Mouse (Mus musculus) cerebellum, adult 9-11 months (tissue): ENCODE data around the gene Mlh1.

Experiments used
- DNase-seq: peaks from one replicate; pipeline ENCODE4 v3.0.0; 2022

Mlh1 gene

DNA sequence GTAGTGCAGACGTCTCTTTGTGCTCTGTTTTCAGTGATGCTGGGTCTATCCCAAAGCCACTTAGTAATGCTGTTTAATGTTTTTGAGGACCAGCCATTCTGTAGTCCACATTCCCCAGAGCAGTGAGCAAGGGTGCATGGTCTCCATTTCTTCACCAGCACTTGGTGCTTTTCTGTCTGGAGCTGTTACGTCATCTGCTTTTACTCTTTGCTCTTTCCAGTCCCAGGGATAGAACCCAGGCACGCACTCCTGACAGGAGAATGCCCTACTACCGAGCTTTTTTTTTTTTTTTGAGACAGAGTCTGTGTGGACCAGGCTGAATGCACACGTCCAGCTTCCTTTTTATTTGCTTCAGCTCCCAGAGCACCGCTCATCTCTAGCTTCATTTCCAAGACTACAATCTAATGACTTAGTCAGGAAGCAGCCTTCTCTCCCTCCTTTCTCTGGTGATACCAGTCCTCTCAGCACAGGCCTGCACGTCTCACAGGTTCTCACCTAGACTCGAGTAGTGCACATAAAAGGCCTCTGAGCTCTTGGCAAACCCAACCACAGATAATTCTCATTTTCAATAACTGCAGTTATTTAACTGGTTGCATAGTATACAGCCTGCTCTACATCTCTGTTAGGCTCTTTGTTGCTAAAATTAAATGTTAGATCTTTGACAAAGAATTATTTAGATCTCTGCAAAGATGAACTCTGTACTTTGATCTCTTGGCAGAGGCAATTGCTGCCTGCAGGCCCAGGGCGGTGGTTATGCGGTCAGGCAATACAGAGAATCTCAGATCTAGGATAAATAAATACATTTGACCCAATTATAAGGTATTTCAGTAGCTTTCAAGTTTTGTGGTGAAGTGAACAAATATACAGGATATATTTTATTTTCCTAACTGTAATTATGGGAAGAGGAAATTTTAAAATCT, 60.2 kb downstream of the Mlh1 start:
- DNase-seq, result no peak

DNA sequence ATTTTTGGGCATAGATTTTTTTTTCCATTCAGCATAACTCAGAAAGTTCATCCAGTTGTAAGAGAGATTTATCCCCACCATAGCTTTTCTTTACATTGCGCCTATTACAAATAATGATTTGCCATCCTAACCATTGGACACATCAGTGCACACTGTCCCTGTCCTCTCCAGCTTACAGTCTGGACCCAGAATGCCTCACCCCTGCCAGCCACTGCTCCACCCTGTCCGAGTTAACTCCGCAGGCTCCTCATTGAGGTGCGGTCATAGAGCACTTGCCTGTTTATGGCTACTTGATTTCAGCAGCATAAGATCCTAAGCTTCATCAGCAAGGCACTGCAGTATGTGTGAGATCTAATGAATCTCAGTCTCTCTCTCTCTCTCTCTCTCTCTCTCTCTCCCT, 61.2 kb downstream of the Mlh1 start:
- no peak for DNase-seq

DNA sequence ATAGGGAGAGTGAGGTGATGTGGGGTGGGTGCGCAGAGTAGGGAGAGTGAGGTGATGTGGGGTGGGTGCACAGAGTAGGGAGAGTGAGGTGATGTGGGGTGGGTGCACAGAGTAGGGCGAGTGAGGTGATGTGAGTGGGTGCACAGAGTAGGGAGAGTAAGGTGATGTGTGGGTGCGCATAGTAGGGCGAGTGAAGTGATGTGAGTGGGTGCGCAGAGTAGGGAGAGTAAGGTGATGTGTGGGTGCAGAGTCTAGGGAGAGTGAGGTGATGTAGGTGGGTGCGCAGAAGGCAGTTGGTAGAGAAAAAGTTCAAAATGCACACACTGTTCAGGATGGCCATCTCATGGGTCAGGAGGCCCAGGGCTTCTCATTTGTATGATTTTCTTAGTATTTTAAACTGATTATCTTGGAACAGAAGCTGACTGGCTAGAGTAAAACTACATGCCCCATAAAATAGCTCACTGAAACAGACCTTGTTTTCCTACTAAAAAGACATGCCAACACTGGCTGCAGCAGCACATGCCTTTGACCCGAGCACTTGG, 62.4 kb downstream of the Mlh1 start:
- DNase-seq, result no peak

DNA sequence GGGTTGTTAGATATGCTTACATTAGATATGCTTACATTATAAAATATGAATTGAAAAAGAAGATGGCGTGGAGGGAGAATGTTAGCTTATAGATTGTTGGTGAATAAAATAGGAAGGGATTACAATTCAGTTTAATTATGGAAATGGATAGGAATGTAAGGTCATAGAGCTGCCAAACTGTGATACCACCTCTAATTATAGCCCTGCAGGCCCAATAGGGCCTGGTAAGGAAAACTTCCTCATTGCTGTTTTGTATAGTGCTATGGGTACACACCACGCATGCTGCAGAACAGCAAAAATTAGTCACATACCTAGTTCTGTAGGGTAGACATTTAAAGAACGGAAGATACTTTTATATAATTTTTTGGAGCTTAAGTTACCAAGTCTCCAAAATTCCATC, 63.4 kb downstream of the Mlh1 start:
- no peak for DNase-seq

DNA sequence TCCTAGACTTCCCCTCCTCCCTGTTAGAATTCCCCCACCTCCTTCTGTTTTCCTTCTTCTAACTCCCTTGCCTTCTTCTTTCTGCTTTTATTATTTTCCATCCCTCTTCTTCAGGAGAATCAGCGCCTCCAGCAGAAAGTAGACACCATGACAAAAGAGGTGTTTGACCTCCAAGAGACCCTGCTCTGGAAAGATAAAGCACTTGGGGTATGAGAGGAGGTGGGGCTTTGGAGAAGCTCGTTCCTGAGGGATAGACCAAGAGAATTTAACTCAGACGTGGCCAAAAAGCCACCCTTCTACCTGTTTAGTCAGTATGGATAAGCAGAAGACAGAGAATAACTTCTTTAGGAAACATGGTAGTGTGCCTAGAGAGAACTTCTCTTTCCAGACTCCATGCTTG, 63.9 kb downstream of the Mlh1 start:
- DNase-seq, result no peak

DNA sequence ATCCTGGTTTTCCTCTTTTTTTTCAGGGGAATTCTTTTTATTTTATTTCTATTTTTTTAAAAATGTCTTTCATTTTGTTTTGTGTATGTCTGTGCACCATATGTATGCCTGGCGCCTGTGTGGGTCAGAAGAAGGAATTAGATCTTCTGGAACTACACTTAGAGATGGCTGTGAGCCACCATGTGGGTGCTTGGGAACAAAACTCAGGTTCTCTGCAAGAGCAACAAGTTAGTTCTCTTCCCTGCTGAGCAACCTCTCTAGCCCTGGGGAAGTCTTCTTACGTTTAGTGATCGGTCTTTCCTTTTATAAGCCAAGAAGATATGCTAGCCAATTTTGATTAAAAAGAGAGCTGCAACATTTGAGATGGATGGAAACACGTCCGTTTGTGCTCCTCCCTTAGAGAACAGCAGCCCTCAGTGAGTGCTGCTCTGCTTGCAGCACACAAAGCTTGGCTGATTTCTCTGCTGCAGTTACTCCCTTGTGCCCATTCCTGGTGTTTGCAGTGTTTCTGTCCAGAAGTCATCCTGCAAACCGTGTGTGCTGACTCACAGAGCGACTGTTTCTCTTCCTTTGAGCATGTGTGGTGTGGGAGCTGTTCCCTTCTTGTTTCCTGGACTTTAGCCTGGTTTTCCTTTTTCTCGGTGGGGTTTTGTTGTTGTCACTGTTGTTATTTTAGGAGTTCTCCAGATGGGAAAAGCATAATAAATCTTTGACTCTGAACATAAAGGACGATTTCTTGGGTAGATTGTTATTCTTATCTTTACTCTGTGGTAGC, 66.8 kb downstream of the Mlh1 start:
- DNase-seq, result no peak

DNA sequence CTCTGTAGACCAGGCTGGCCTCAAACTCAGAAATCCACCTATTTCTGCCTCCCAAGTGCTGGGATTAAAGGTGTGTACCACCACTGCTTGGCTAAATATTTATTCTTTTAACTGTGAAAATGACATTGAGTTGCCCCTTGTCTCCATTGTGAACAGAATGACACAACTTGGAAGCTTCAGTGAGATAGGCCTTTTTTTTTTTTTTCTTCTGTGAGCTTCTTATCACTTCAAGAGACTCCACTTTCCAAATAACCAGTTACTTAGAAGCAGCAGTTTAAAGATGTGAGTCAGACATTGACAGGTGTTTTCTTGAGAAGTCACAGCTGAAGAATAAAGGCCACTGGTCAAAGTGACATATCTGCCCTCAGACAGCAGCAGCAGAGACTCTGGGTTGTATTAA, 71.4 kb downstream of the Mlh1 start:
- no peak for DNase-seq

- DNase-seq, result no peak
These were observed 73.3 kb downstream of the Mlh1 start for GRCm38 (mm10) chr9:111198332-111198731.

DNA sequence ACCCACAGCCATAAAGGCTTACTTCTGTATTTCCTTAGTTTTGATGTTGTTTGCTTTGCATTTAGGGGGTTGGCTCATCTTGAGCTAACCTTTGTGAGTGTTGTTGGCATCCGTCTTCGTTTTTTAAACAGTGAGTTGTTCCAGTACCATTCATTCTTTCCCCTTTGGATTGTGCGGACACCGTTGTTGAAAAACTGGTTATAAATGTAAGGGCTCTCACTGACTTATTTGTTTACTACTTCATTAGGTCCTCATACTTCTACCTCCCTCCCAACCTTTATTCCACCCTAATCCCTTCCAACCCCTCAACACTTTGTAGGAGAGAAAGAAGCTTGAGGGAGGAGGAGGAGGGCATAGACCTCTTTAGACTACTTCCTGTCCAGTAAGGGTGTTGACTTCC, 73.9 kb downstream of the Mlh1 start:
- no peak for DNase-seq

- DNase-seq, result no peak
These were observed 74.5 kb downstream of the Mlh1 start for GRCm38 (mm10) chr9:111197116-111197515.

- no peak for DNase-seq
These were observed 78.4 kb downstream of the Mlh1 start for GRCm38 (mm10) chr9:111193211-111193610.

DNA sequence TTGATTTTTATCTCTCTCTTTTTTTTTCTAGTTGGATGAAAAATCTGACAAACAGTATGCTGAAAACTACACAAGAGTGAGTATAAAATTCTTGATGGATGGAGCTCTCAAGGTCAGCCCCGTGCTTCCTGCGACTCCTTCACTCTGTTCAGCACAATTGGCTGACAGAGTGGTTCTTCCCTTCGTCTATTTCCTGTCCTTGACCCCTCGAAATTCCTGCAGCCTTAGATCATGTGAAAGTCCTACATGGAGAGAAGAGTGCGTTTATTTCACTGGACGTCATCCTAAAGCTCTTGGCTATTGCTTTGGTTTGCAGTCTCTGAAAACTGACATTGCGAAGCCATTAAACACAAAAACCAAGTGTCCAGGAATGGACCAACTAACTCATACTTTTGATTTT, 82.9 kb downstream of the Mlh1 start:
- no peak for DNase-seq

DNA sequence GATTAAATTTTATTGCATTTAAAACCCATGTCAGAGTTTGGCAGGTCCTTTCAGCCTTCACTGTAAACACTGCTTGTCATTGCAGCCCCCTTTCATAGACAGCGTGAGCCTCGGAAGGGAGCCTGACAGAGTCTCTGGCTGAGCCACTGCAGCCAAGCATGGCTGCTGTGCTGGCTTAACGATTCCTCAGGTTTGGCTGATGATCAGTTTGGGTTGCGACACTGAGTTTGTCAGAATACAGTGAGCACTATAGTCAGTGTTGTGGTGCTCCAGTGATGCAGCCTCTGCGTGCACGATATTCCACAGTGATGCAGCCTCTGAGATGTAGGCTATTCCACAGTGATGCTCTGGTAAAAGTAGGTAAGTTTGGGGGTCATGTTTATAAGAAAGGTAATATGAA, 84.7 kb downstream of the Mlh1 start:
- DNase-seq, result no peak

GRCm38 (mm10) chr9:111184929-111185328, 86.7 kb downstream of the Mlh1 start:
- DNase-seq, result no peak

- DNase-seq, result no peak
These were observed 89.4 kb downstream of the Mlh1 start for GRCm38 (mm10) chr9:111182176-111182575.

GRCm38 (mm10) chr9:111178971-111179370, 92.6 kb downstream of the Mlh1 start:
- DNase-seq, result no peak
